ENCODE assay signal across 10 mouse cellular contexts in the genomic region with DNA sequence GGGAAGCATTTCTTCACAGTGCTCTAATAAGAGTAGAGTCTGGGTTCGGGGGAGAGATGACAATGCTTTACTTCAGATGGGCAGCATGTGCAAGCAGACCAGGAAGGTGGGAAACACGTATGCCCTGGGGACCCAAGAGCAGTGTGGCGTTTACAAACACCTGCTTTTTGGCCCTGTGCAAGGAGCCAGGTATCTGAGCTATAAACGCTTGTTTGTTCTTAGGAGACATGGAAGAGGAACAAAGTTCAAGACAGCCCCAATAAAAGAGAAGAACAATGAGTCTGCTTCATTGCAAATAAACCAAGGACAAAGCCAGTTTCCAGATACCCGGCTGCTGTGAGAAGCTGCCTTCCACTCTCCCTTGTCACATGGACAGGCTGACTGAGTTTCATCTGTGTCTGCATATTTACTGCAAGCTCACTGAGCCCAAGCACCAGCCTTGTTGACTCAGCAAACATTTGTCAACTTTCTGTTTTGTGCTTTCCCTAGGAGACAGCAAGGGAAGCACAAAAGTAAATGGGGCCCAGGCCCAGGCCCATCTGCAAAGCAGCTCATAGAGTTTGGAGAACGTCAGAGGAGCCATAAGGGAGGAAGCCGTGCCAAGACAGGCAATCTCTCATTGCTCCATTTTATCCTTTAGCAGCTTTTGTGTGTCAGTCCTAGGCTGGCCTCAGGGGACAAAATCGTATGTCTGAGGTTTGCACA.
DNase-seq lines count a peak whose midpoint lies in the region; ATAC-seq and TF ChIP-seq lines count a peak whose summit lies in the region.
"Had no signal": no experiment of that assay in that cellular context is flagged by ENCODE, and none has a peak within 500 bp of the region (broad histone marks: within the 10 kb centered on the region; RNA-seq: fewer than 3 reads in every experiment).

No protein-coding gene starts in this region.

- TF ChIP-seq EP300 in liver, postnatal 0 days (IDR thresholded peaks at IDR 0.05; ENCODE audit: low read depth), result no peak

- intact Hi-C loops in heart, postnatal 10 days (cut with DNase I), result no loop called here
- intact Hi-C loops in heart, postnatal 25 days (cut with DNase I), result no loop called here

- no peak overlapping the region for H3K4me2 ChIP-seq in liver, postnatal 0 days (ENCODE audit: low read depth, low read length)
- H3K4me2 ChIP-seq in intestine, postnatal 0 days (replicated peaks; ENCODE audit: low read depth), result no peak overlapping the region
- H3K4me2 ChIP-seq: embryonic facial prominence, embryonic 13.5 days; limb, embryonic 15.5 days had no signal

- no peak for TF ChIP-seq CTCF in liver, postnatal 0 days (IDR thresholded peaks at IDR 0.05; ENCODE audit: low read depth)
- TF ChIP-seq CTCF in intestine, postnatal 0 days (IDR thresholded peaks at IDR 0.05; ENCODE audit: low read depth), result no peak

- no peak overlapping the region for H3K27ac ChIP-seq in liver, postnatal 0 days (ENCODE audit: low read depth)
- H3K27ac ChIP-seq in intestine, postnatal 0 days (ENCODE audit: low read depth, low read length), result no peak overlapping the region
- H3K27ac ChIP-seq: embryonic facial prominence, embryonic 13.5 days; limb, embryonic 15.5 days had no signal

- H3K9ac ChIP-seq in liver, postnatal 0 days (replicated peaks), result no peak overlapping the region
- H3K9ac ChIP-seq in intestine, postnatal 0 days (ENCODE audit: low read depth, low read length), result no peak overlapping the region
- H3K9ac ChIP-seq: embryonic facial prominence, embryonic 13.5 days; limb, embryonic 15.5 days had no signal

- H3K4me1 ChIP-seq in liver, postnatal 0 days (ENCODE audit: insufficient read depth), result no peaks in the 10 kb centered on the region
- no peaks in the 10 kb centered on the region for H3K4me1 ChIP-seq in intestine, postnatal 0 days (replicated peaks; ENCODE audit: control insufficient read depth, insufficient read depth, low read length)

- no peaks in the 10 kb centered on the region for H3K36me3 ChIP-seq in liver, postnatal 0 days (replicated peaks; ENCODE audit: insufficient read depth, low read length)
- no peaks in the 10 kb centered on the region for H3K36me3 ChIP-seq in intestine, postnatal 0 days (ENCODE audit: control insufficient read depth, insufficient read depth)
- H3K36me3 ChIP-seq: embryonic facial prominence, embryonic 13.5 days; limb, embryonic 15.5 days had no signal

- WGBS in liver, postnatal 0 days (ENCODE audit: insufficient replicate concordance), result 45% methylated on average over 8 of the region's 8 CpGs
- WGBS in intestine, postnatal 0 days, result 33% methylated on average over 8 of the region's 8 CpGs

- H3K9me3 ChIP-seq in liver, postnatal 0 days (ENCODE audit: low read length), result no peaks in the 10 kb centered on the region
- H3K9me3 ChIP-seq in intestine, postnatal 0 days (ENCODE audit: control insufficient read depth), result no peaks in the 10 kb centered on the region
- H3K9me3 ChIP-seq: embryonic facial prominence, embryonic 13.5 days; limb, embryonic 15.5 days had no signal

- DNase-seq in heart, postnatal 10 days, result peak; percentile 45 to 57
- DNase-seq in heart, postnatal 25 days (ENCODE audit: low spot score), result no peak
- DNase-seq in liver, postnatal 0 days, result no peak
- no peak for DNase-seq in liver
- DNase-seq in brain, adult 2 months (ENCODE audit: low read depth, low spot score), result peak; percentile 24
- DNase-seq: kidney, postnatal 25 days had no signal

- H3K27me3 ChIP-seq in liver, postnatal 0 days (ENCODE audit: insufficient read depth, low read length), result no peaks in the 10 kb centered on the region
- H3K27me3 ChIP-seq in intestine, postnatal 0 days (replicated peaks; ENCODE audit: control insufficient read depth, insufficient read depth, low read length), result no peaks in the 10 kb centered on the region
- H3K27me3 ChIP-seq: embryonic facial prominence, embryonic 13.5 days; limb, embryonic 15.5 days had no signal

- 0 out of 2 replicates have a peak, but pooled peaks have one; percentile 29 for ATAC-seq in liver, postnatal 0 days
- ATAC-seq in intestine, postnatal 0 days, result peak; percentile 92
- ATAC-seq in cerebellum, adult (ENCODE audit: insufficient number of reproducible peaks, low FRiP score, low TSS enrichment), result no peak

- no peak overlapping the region for H3K4me3 ChIP-seq in liver, postnatal 0 days (ENCODE audit: low read depth, low read length)
- no peak overlapping the region for H3K4me3 ChIP-seq in intestine, postnatal 0 days (ENCODE audit: low read depth, low read length)
- H3K4me3 ChIP-seq: embryonic facial prominence, embryonic 13.5 days; limb, embryonic 15.5 days had no signal

Comparison
In these comparisons a context has a peak if more than half of its experiments do, and no peak if none do; other contexts are left out.
1. DNase-seq: peak in heart, postnatal 10 days (2 of 2) and brain, adult 2 months (single experiment); none in heart, postnatal 25 days (single experiment), liver, postnatal 0 days (single experiment) and liver (single experiment).